Mouse (Mus musculus) large intestine, adult 2 months (tissue): ENCODE measurements at regions not wholly inside any gene's neighbourhood (a gene's known extent, or its start where the extent isn't known, plus 50 kb on each side); places are given as distances from the start of the nearest gene placed in this dataset.
A peak's percentile ranks its signal among the peaks of the same experiment; 100 is the strongest.
"Not testable (repeated sequence)": the region's sequence is repeated elsewhere in the genome, so short reads cannot be mapped to it uniquely, and the experiment has no call there.

Source experiments
- DNase-seq: peaks from one replicate; pipeline ENCODE4 v3.0.0-alpha.2; 2012; ENCODE audit warnings: low read depth, low spot score
- WGBS: fragments of 180-500 bp; shearing (Covaris S2); methylation state at CpG from one replicate; pipeline ENCODE4 v1.1.7; 2018; 5-methylcytosine and 5-hydroxymethylcytosine counted together

- DNase-seq, result not testable (repeated sequence)
- WGBS, result 81% methylated on average over 8 of the region's 8 CpGs
Observed at GRCm38 (mm10) chr15:34027111-34027510, 330.6 kb downstream of the 9430069I07Rik start.

GRCm38 (mm10) chr15:34025396-34025795 is 332.3 kb downstream of the 9430069I07Rik start:
- WGBS, result 91% methylated on average over 2 of the region's 2 CpGs
- no peak for DNase-seq

- peak; percentile 29 for DNase-seq
- 28% methylated on average over 11 of the region's 11 CpGs for WGBS
Observed at GRCm38 (mm10) chr15:34021857-34022256, 335.8 kb downstream of the 9430069I07Rik start.

GRCm38 (mm10) chr15:34016397-34017156 is 341.1 kb downstream of the 9430069I07Rik start:
- WGBS, result 47% methylated on average over 13 of the region's 13 CpGs
- DNase-seq, result no peak

- 48% methylated on average over 1 of the region's 1 CpGs for WGBS
- no peak for DNase-seq
Observed at GRCm38 (mm10) chr15:34008591-34008990, 349.1 kb downstream of the 9430069I07Rik start.

GRCm38 (mm10) chr15:33992383-33992782 is 365.3 kb downstream of the 9430069I07Rik start:
- no peak for DNase-seq
- 78% methylated on average over 4 of the region's 4 CpGs for WGBS

GRCm38 (mm10) chr15:33975077-33975476 is 382.6 kb downstream of the 9430069I07Rik start:
- no peak for DNase-seq

GRCm38 (mm10) chr15:33973466-33973865 is 384.2 kb downstream of the 9430069I07Rik start:
- peak; percentile 2 for DNase-seq
- WGBS, result 27% methylated on average over 3 of the region's 3 CpGs

More at GRCm38 (mm10) chr15:33975077-33975476, 382.6 kb downstream of the 9430069I07Rik start:
- 49% methylated on average over 1 of the region's 1 CpGs for WGBS

- whole genome bisulfite sequencing, result 42% methylated on average over 1 of the region's 1 CpGs
- DNase-seq, result no peak
Observed at GRCm38 (mm10) chr15:33969409-33969808, 388.3 kb downstream of the 9430069I07Rik start.

GRCm38 (mm10) chr15:33935013-33935664 is 422.5 kb downstream of the 9430069I07Rik start:
- no peak for DNase-seq
- 74% methylated on average over 4 of the region's 4 CpGs for WGBS

GRCm38 (mm10) chr15:33926446-33926845 is 431.2 kb downstream of the 9430069I07Rik start:
- no peak for DNase-seq
- WGBS, result 50% methylated on average over 2 of the region's 2 CpGs

GRCm38 (mm10) chr15:33924094-33924890 is 433.4 kb downstream of the 9430069I07Rik start:
- DNase-seq, result no peak
- 63% methylated on average over 5 of the region's 5 CpGs for WGBS

GRCm38 (mm10) chr15:33914891-33915290 is 442.8 kb downstream of the 9430069I07Rik start:
- no peak for DNase-seq
- 16% methylated on average over 1 of the region's 1 CpGs for WGBS

GRCm38 (mm10) chr15:33906727-33907479 is 450.8 kb downstream of the 9430069I07Rik start:
- no peak for DNase-seq
- 63% methylated on average over 5 of the region's 5 CpGs for WGBS

- DNase-seq, result no peak
- 73% methylated on average over 2 of the region's 2 CpGs for WGBS
Observed at GRCm38 (mm10) chr15:33896076-33896475, 461.6 kb downstream of the 9430069I07Rik start.

- DNase-seq, result no peak
- WGBS, result 78% methylated on average over 4 of the region's 4 CpGs
Observed at GRCm38 (mm10) chr15:33890606-33891005, 467.1 kb downstream of the 9430069I07Rik start.

GRCm38 (mm10) chr15:33888865-33889368 is 468.8 kb downstream of the 9430069I07Rik start:
- 37% methylated on average over 1 of the region's 1 CpGs for WGBS

GRCm38 (mm10) chr15:33862224-33862752 is 495.4 kb downstream of the 9430069I07Rik start:
- 61% methylated on average over 3 of the region's 3 CpGs for WGBS
- DNase-seq, result no peak

More at GRCm38 (mm10) chr15:33888865-33889368, 468.8 kb downstream of the 9430069I07Rik start:
- no peak for DNase-seq
